ENCODE assay signal across 9 mouse cellular contexts in genomic region chr10:80932206-80932605, GRCm38 (mm10). TPM values are rescaled to one million over a fixed set of nuclear protein-coding genes. Genes with fewer than 3 reads are reported as not detected.
A peak's percentile ranks its signal among the peaks of the same experiment; 100 is the strongest.
DNase-seq lines count a peak whose midpoint lies in the region; ATAC-seq and TF ChIP-seq lines count a peak whose summit lies in the region.
"Had no signal": no experiment of that assay in that cellular context is flagged by ENCODE, and none has a peak within 500 bp of the region (broad histone marks: within the 10 kb centered on the region; RNA-seq: fewer than 3 reads in every experiment).

No protein-coding gene starts in this region.

- no peaks in the 10 kb centered on the region for H3K9me3 ChIP-seq in hindbrain, embryonic 12.5 days (replicated peaks)

- peak overlapping the region; percentile 75 for H3K4me2 ChIP-seq in hindbrain, embryonic 12.5 days (replicated peaks)

- peaks cover 41% of the 10 kb centered on the region for H3K4me1 ChIP-seq in testis, adult 2 months (ENCODE audit: control insufficient read depth, insufficient read depth, low read length)
- peaks cover 77% of the 10 kb centered on the region for H3K4me1 ChIP-seq in hindbrain, embryonic 12.5 days

- no peak overlapping the region for H3K9ac ChIP-seq in hindbrain, embryonic 12.5 days

- TF ChIP-seq CTCF in testis, adult 2 months (IDR thresholded peaks at IDR 0.05; ENCODE audit: control insufficient read depth, insufficient read depth, insufficient replicate concordance, low read depth, low read length), result no peak

- H3K36me3 ChIP-seq in testis, adult 2 months (ENCODE audit: control insufficient read depth, insufficient read depth, low read length), result no peaks in the 10 kb centered on the region
- no peaks in the 10 kb centered on the region for H3K36me3 ChIP-seq in hindbrain, embryonic 12.5 days

- no peak overlapping the region for H3K27ac ChIP-seq in testis, adult 2 months (ENCODE audit: control insufficient read depth, insufficient read depth, low read depth, low read length)
- H3K27ac ChIP-seq in hindbrain, embryonic 12.5 days, result no peak overlapping the region

- DNase-seq in cerebellum, adult 9-10 months, result peak; percentile 48
- DNase-seq in cerebellum, postnatal 4 days (ENCODE audit: low spot score in 2 of 2), result no peak
- DNase-seq in testis, postnatal 14 days (ENCODE audit: low spot score), result no peak
- DNase-seq in lung, postnatal 10 days, result peak; percentile 70
- peak; percentile 44 for DNase-seq in yolk sac, embryonic 10.5 days (ENCODE audit: low spot score)
- no peak for DNase-seq in urinary bladder, postnatal 25 days (ENCODE audit: low spot score)

- TF ChIP-seq POLR2A in testis, adult 2 months (IDR thresholded peaks at IDR 0.05; ENCODE audit: control insufficient read depth, low read depth, low read length), result no peak

- ATAC-seq in hindbrain, embryonic 12.5 days (ENCODE audit: low FRiP score), result no peak
- ATAC-seq: Patski had no signal

- no peaks in the 10 kb centered on the region for H3K27me3 ChIP-seq in testis, adult 2 months (ENCODE audit: control insufficient read depth, insufficient read depth, low read length)
- H3K27me3 ChIP-seq in hindbrain, embryonic 12.5 days, result peaks cover 71% of the 10 kb centered on the region
- H3K27me3 ChIP-seq: Patski had no signal

- H3K4me3 ChIP-seq in testis, adult 2 months (ENCODE audit: control insufficient read depth, low read depth, low read length), result peak overlapping the region; percentile 61
- peak overlapping the region; percentile 45 for H3K4me3 ChIP-seq in hindbrain, embryonic 12.5 days

- under 1% methylated on average over 20 of the region's 20 CpGs for WGBS in hindbrain, embryonic 12.5 days

RNA-seq across cellular contexts. Expression of gene Gadd45b, which starts 2.3 kb away (rescaled TPM):
- 7.8 and 9.1 TPM in 2 replicates for polyA plus RNA-seq in testis, adult 2 months (2012; rRNA removed)
- 11.8 and 15.8 TPM in 2 replicates for polyA plus RNA-seq in hindbrain, embryonic 12.5 days (2016; fragmentation: Nextera tagmentation; extraction: Ambion mirVana)

RNA-seq across cellular contexts. Expression of gene Lmnb2, which starts 14.2 kb away (rescaled TPM):
- polyA plus RNA-seq in testis, adult 2 months (2012; rRNA removed), result 177 TPM in 2 replicates
- 56.8 and 57.9 TPM in 2 replicates for polyA plus RNA-seq in hindbrain, embryonic 12.5 days (2016; fragmentation: Nextera tagmentation; extraction: Ambion mirVana)

RNA-seq across cellular contexts. Expression of gene Timm13, which starts 31.4 kb away (rescaled TPM):
- 76.7 and 104 TPM in 2 replicates for polyA plus RNA-seq in testis, adult 2 months (2012; rRNA removed)
- polyA plus RNA-seq in hindbrain, embryonic 12.5 days (2016; fragmentation: Nextera tagmentation; extraction: Ambion mirVana), result 271 and 305 TPM in 2 replicates

Comparison
In these comparisons a context has a peak if more than half of its experiments do, and no peak if none do; other contexts are left out.
1. DNase-seq: peak in cerebellum, adult 9-10 months (single experiment), lung, postnatal 10 days (single experiment) and yolk sac, embryonic 10.5 days (single experiment); none in cerebellum, postnatal 4 days (0 of 2), testis, postnatal 14 days (single experiment) and urinary bladder, postnatal 25 days (single experiment).